Mouse (Mus musculus) cerebellum, adult 2 months (tissue): ENCODE results near the gene Nell1. TPM values are rescaled to one million over a fixed set of nuclear protein-coding genes. Genes with fewer than 3 reads are reported as not detected.

Source experiments
- DNase-seq, 2 experiments: peaks; one replicate each; pipeline ENCODE4 v3.0.0; 2021
- H3K27ac ChIP-seq: fragments of 200-500 bp; 2 replicates; pipeline ENCODE4 v1.5.1; 2012; ENCODE audit warnings: low read length, control low read depth, inconsistent platforms; ENCODE audit not compliant: insufficient read depth
- H3K27me3 ChIP-seq: fragments of 200-500 bp; 2 replicates; pipeline ENCODE4 v1.6.1; 2012; ENCODE audit warnings: inconsistent platforms, mild to moderate bottlenecking, low read length, moderate library complexity; ENCODE audit not compliant: control insufficient read depth, insufficient read depth
- H3K4me1 ChIP-seq: fragments of 200-500 bp; 2 replicates; pipeline ENCODE4 v1.6.1; 2011; ENCODE audit warnings: low read length; ENCODE audit not compliant: control insufficient read depth, insufficient read depth
- H3K4me3 ChIP-seq: fragments of 200-500 bp; replicated peaks from 2 replicates; pipeline ENCODE3; 2011; ENCODE audit warnings: mild to moderate bottlenecking, low read depth, low read length, control low read depth; ENCODE audit not compliant: insufficient read depth
- CTCF ChIP-seq: fragments of 200-500 bp; IDR thresholded peaks from 2 replicates; pipeline ENCODE4 v1.5.1; 2011; ENCODE audit warnings: low read depth, mild to moderate bottlenecking, control low read depth, low read length, moderate library complexity, borderline replicate concordance; ENCODE audit not compliant: insufficient read depth
- POLR2A ChIP-seq: fragments of 200-500 bp; IDR thresholded peaks from 2 replicates; pipeline ENCODE4 v1.6.1; 2011; ENCODE audit warnings: low read length, control low read depth, borderline replicate concordance; ENCODE audit not compliant: insufficient read depth
- WGBS: fragments of 180-500 bp; shearing (Covaris S2); methylation state at CpG from one replicate; pipeline ENCODE4 v1.1.7; 2018; 5-methylcytosine and 5-hydroxymethylcytosine counted together
- polyA plus RNA-seq: library from polyadenylated mRNA; depleted of rRNA; stranded (reverse); fragments of >200 nt; gene quantifications from 2 replicates; pipeline ENCODE4 v1.2.3, GENCODE M21; 2012

The Nell1 gene
- polyA plus RNA-seq, 1 experiment: 31.6 TPM

GRCm38 (mm10) chr7:50598890-50599289 is 624.2 kb downstream of the Nell1 start, which contains the start of gene 4933405O20Rik:
Gene 4933405O20Rik (plus strand): TSS chr7:50599190.
- no peak for DNase-seq
- Histone ChIP-seq H3K4me3 (no peak within 1 kb of the TSS), H3K27ac (no peak within 1 kb of the TSS), H3K4me1 (no peaks in the 10 kb centered on the region), H3K27me3 (no peaks in the 10 kb centered on the region)
- no peak for TF ChIP-seq POLR2A
- no peak for TF ChIP-seq CTCF
- 81% methylated on average over 3 of the region's 3 CpGs for WGBS

- no peaks in the 10 kb centered on the region for H3K4me1 ChIP-seq
- H3K27me3 ChIP-seq: no peaks in the 10 kb centered on the region
- 25% methylated on average over 2 of the region's 2 CpGs for WGBS
- no peak for DNase-seq
- no peak overlapping the region for H3K27ac ChIP-seq
- no peak overlapping the region for H3K4me3 ChIP-seq
- TF ChIP-seq CTCF (no peak), POLR2A (no peak)
These were observed 639.4 kb downstream of the Nell1 start for GRCm38 (mm10) chr7:50614101-50614500.

- Histone ChIP-seq H3K4me3 (no peak overlapping the region), H3K4me1 (no peaks in the 10 kb centered on the region), H3K27ac (no peak overlapping the region), H3K27me3 (no peaks in the 10 kb centered on the region)
- no peak for DNase-seq
- 73% methylated on average over 3 of the region's 3 CpGs for WGBS
- no peak for TF ChIP-seq CTCF
- TF ChIP-seq POLR2A: no peak
These were observed 654.5 kb downstream of the Nell1 start for GRCm38 (mm10) chr7:50629186-50629585.

- 74% methylated on average over 2 of the region's 2 CpGs for WGBS
- Histone ChIP-seq H3K27me3 (no peaks in the 10 kb centered on the region), H3K4me3 (no peak overlapping the region), H3K27ac (no peak overlapping the region), H3K4me1 (no peaks in the 10 kb centered on the region)
- DNase-seq: no peak
- no peak for TF ChIP-seq CTCF
- TF ChIP-seq POLR2A: no peak
These were observed 658.5 kb downstream of the Nell1 start for GRCm38 (mm10) chr7:50633147-50633546.

GRCm38 (mm10) chr7:50672266-50672665 is 697.6 kb downstream of the Nell1 start:
- TF ChIP-seq CTCF (no peak), POLR2A (no peak)
- Histone ChIP-seq H3K4me1 (no peaks in the 10 kb centered on the region), H3K27ac (no peak overlapping the region), H3K27me3 (no peaks in the 10 kb centered on the region), H3K4me3 (no peak overlapping the region)
- DNase-seq: no peak
- WGBS: 80% methylated on average over 4 of the region's 4 CpGs

- H3K4me3 ChIP-seq: no peak overlapping the region
- no peak overlapping the region for H3K27ac ChIP-seq
- TF ChIP-seq POLR2A (no peak), CTCF (no peak)
- no peak for DNase-seq
- 60% methylated on average over 1 of the region's 1 CpGs for WGBS
- H3K27me3 ChIP-seq: no peaks in the 10 kb centered on the region
- no peaks in the 10 kb centered on the region for H3K4me1 ChIP-seq
These were observed 700.8 kb downstream of the Nell1 start for GRCm38 (mm10) chr7:50675444-50675843.

- WGBS: 32% methylated on average over 1 of the region's 1 CpGs
- no peak overlapping the region for H3K4me3 ChIP-seq
- no peaks in the 10 kb centered on the region for H3K4me1 ChIP-seq
- no peak for DNase-seq
- H3K27ac ChIP-seq: no peak overlapping the region
- no peak for TF ChIP-seq POLR2A
- no peak for TF ChIP-seq CTCF
- H3K27me3 ChIP-seq: no peaks in the 10 kb centered on the region
These were observed 702.8 kb downstream of the Nell1 start for GRCm38 (mm10) chr7:50677511-50677910.

GRCm38 (mm10) chr7:50686337-50686736 is 711.7 kb downstream of the Nell1 start:
- no peak for TF ChIP-seq CTCF
- TF ChIP-seq POLR2A: no peak
- no peaks in the 10 kb centered on the region for H3K4me1 ChIP-seq
- 89% methylated on average over 5 of the region's 5 CpGs for WGBS
- H3K27me3 ChIP-seq: no peaks in the 10 kb centered on the region
- no peak for DNase-seq
- no peak overlapping the region for H3K27ac ChIP-seq
- no peak overlapping the region for H3K4me3 ChIP-seq
